Mouse (Mus musculus): ENCODE measurements at regions not wholly inside any gene's neighbourhood (a gene's known extent, or its start where the extent isn't known, plus 50 kb on each side); places are given as distances from the start of the nearest gene placed in this dataset.

DNA sequence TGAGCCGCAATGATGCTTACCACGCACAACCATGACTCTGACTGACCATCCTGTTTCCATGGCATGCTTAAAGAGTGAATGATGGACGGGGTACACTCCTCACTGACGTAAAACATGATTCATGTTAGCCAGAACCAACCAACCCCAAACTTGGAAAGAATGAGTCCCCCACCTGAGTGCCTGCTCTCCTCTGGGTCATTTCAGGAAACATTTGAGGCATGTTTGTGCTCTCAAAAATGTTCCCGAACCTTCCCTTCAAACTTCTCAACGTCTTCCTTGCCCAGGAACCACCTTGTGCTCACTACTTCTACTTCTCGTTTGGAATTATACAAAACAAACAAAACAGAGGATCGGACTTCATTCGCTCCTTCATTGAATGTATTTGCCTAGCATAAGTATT, 95.7 kb downstream of the Tmco5 start:
- no peak for TF ChIP-seq CTCF (IDR thresholded peaks at IDR 0.05; ENCODE audit: low read depth)
- no peak for TF ChIP-seq EP300 (IDR thresholded peaks at IDR 0.05; ENCODE audit: low read depth)
